Mouse (Mus musculus): ENCODE results near the gene Dguok. TPM values are rescaled to one million over a fixed set of nuclear protein-coding genes. Genes with fewer than 3 reads are reported as not detected.

Gene Dguok
- polyA plus RNA-seq, 1 experiment from 2014 or later: 64.5 TPM

DNA sequence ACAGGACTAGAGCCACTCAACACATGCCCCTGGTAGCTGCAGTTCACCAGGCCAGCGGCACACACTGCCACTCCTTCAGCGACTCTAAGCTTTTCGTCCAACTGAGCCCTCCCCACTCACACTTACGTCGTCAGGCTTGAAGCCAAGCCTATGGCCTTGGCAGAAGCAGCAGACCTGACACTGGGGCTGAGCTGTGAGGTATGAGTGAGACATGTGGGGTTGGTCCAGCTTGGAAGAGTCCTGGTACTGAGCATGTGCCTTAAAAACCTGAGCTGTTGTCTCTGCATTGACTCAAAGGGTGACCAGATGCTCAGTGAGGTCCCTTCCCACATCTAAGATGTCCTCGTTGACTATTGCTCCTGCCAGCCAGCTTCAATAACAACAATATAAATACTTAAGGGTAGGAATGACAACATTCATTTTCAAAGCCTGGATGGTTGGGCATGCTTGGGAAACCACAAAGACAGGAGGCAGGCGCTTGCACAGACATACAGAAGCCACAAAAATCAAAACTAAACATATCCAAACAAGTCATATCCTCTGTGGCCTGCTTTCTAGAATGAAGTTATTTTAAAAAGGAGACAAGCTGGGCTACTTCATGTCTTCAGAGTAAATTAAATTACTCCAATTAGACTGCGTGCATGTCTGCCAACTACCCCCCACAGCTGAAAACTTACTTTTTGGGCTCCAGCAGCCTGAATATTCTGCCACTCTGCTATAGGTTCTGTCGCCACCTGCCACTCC lies 10.6 kb downstream of the Dguok start:
- H3K27ac ChIP-seq: no peak overlapping the region
- peaks cover 24% of the 10 kb centered on the region for H3K36me3 ChIP-seq
- H3K4me3 ChIP-seq: no peak overlapping the region
- 91% methylated on average over 9 of the region's 9 CpGs for WGBS
- no peak for ATAC-seq (ENCODE audit: low FRiP score)
- H3K4me2 ChIP-seq (replicated peaks): no peak overlapping the region
- H3K27me3 ChIP-seq: no peaks in the 10 kb centered on the region
- no peaks in the 10 kb centered on the region for H3K4me1 ChIP-seq
- H3K9me3 ChIP-seq (replicated peaks): no peaks in the 10 kb centered on the region
- H3K9ac ChIP-seq: no peak overlapping the region

DNA sequence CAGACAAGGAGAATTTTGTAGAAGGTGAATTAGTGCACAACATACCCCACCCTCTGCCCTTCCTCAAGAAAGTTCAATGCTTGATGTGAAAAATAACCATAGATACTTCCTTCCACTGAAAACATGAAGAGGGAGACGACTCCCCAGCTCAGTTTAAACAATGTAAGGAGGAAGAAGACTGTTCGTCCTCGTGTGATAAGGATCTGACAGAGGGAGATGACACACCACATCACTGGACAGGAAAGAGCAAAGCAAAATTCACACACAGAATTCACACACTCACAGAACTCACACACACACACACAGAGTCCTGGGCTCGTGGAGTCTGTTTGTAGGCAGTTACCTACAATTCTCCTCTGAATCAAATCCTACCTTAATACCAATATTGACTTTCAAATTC lies 16.1 kb downstream of the Dguok start:
- Histone ChIP-seq H3K4me3 (no peak overlapping the region), H3K4me2 (replicated peaks) (no peak overlapping the region), H3K9ac (no peak overlapping the region), H3K4me1 (no peaks in the 10 kb centered on the region), H3K27ac (no peak overlapping the region), H3K9me3 (replicated peaks) (no peaks in the 10 kb centered on the region), H3K27me3 (no peaks in the 10 kb centered on the region), H3K36me3 (peaks cover 69% of the 10 kb centered on the region)
- ATAC-seq (ENCODE audit: low FRiP score): no peak
- WGBS: 85% methylated on average over 4 of the region's 4 CpGs

- Histone ChIP-seq H3K9ac (no peak overlapping the region), H3K4me1 (no peaks in the 10 kb centered on the region), H3K27ac (no peak overlapping the region), H3K27me3 (no peaks in the 10 kb centered on the region), H3K9me3 (replicated peaks) (no peaks in the 10 kb centered on the region), H3K4me2 (replicated peaks) (no peak overlapping the region), H3K4me3 (no peak overlapping the region), H3K36me3 (peaks cover 75% of the 10 kb centered on the region)
- no peak for ATAC-seq (ENCODE audit: low FRiP score)
- 91% methylated on average over 5 of the region's 5 CpGs for WGBS
Observed at GRCm38 (mm10) chr6:83488200-83488599, 18.6 kb downstream of the Dguok start.

GRCm38 (mm10) chr6:83487298-83487697 lies 19.5 kb downstream of the Dguok start:
- Histone ChIP-seq H3K27me3 (no peaks in the 10 kb centered on the region), H3K9ac (no peak overlapping the region), H3K27ac (no peak overlapping the region), H3K4me2 (replicated peaks) (no peak overlapping the region), H3K36me3 (peaks cover 82% of the 10 kb centered on the region), H3K4me1 (no peaks in the 10 kb centered on the region), H3K4me3 (no peak overlapping the region), H3K9me3 (replicated peaks) (no peaks in the 10 kb centered on the region)
- ATAC-seq (ENCODE audit: low FRiP score): no peak
- WGBS: 92% methylated on average over 4 of the region's 4 CpGs

GRCm38 (mm10) chr6:83485854-83486253 lies 20.9 kb downstream of the Dguok start:
- 67% methylated on average over 4 of the region's 4 CpGs for WGBS
- H3K27me3 ChIP-seq: no peaks in the 10 kb centered on the region
- no peak overlapping the region for H3K27ac ChIP-seq
- H3K9me3 ChIP-seq (replicated peaks): no peaks in the 10 kb centered on the region
- H3K4me1 ChIP-seq: no peaks in the 10 kb centered on the region
- no peak overlapping the region for H3K9ac ChIP-seq
- ATAC-seq (ENCODE audit: low FRiP score): no peak
- no peak overlapping the region for H3K4me2 ChIP-seq (replicated peaks)
- no peak overlapping the region for H3K4me3 ChIP-seq
- peaks cover 88% of the 10 kb centered on the region for H3K36me3 ChIP-seq

- Histone ChIP-seq H3K36me3 (peaks cover 89% of the 10 kb centered on the region), H3K9me3 (replicated peaks) (no peaks in the 10 kb centered on the region), H3K27ac (no peak overlapping the region), H3K27me3 (no peaks in the 10 kb centered on the region), H3K9ac (no peak overlapping the region), H3K4me2 (replicated peaks) (no peak overlapping the region), H3K4me1 (no peaks in the 10 kb centered on the region), H3K4me3 (no peak overlapping the region)
- 93% methylated on average over 7 of the region's 7 CpGs for WGBS
- no peak for ATAC-seq (ENCODE audit: low FRiP score)
Observed at GRCm38 (mm10) chr6:83483776-83484175, 23.0 kb downstream of the Dguok start.

- Histone ChIP-seq H3K9ac (no peak overlapping the region), H3K9me3 (replicated peaks) (no peaks in the 10 kb centered on the region), H3K4me1 (no peaks in the 10 kb centered on the region), H3K27me3 (no peaks in the 10 kb centered on the region), H3K4me3 (no peak overlapping the region), H3K4me2 (replicated peaks) (no peak overlapping the region), H3K36me3 (peaks cover 84% of the 10 kb centered on the region), H3K27ac (no peak overlapping the region)
- WGBS: 73% methylated on average over 10 of the region's 10 CpGs
- ATAC-seq (ENCODE audit: low FRiP score): no peak
Observed at GRCm38 (mm10) chr6:83482418-83483085, 24.2 kb downstream of the Dguok start.

- 95% methylated on average over 6 of the region's 6 CpGs for WGBS
- no peak for ATAC-seq (ENCODE audit: low FRiP score)
Observed at GRCm38 (mm10) chr6:83480019-83480655, 26.6 kb downstream of the Dguok start.

DNA sequence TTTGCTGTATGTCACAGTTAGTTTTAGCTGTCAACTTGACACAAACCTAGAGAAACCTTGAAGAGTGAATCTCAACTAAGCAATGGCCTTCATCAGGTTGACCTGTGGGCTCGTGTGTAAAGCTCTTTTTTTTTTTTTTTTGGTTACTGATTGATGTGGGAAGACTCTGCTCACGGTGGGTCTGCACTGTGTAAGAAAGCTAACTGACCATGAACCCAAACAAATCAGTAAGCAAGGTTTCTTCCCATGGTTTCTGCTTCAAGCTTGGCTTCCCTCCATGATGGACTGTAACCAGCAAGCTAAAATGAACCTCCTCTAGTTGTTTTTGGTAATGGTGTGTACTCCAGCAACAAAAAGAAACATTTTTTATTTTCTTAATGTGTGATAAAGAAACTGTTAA lies 27.6 kb downstream of the Dguok start:
- no peak overlapping the region for H3K27ac ChIP-seq
- no peak overlapping the region for H3K4me2 ChIP-seq (replicated peaks)
- no peak overlapping the region for H3K9ac ChIP-seq
- H3K27me3 ChIP-seq: 0 out of 2 replicates have a peak, but pooled peaks cover 2% of the 10 kb centered on the region
- ATAC-seq (ENCODE audit: low FRiP score): no peak
- no peaks in the 10 kb centered on the region for H3K9me3 ChIP-seq (replicated peaks)
- 0 out of 2 replicates have a peak, but pooled peaks cover 5% of the 10 kb centered on the region for H3K4me1 ChIP-seq
- H3K4me3 ChIP-seq: no peak overlapping the region
- peaks cover 53% of the 10 kb centered on the region for H3K36me3 ChIP-seq
- 82% methylated on average over 2 of the region's 2 CpGs for WGBS

More at GRCm38 (mm10) chr6:83480019-83480655, 26.6 kb downstream of the Dguok start:
- no peak overlapping the region for H3K9ac ChIP-seq
- H3K36me3 ChIP-seq: peaks cover 62% of the 10 kb centered on the region
- no peak overlapping the region for H3K4me3 ChIP-seq
- H3K27ac ChIP-seq: no peak overlapping the region
- no peaks in the 10 kb centered on the region for H3K9me3 ChIP-seq (replicated peaks)
- H3K27me3 ChIP-seq: no peaks in the 10 kb centered on the region
- H3K4me2 ChIP-seq (replicated peaks): no peak overlapping the region
- H3K4me1 ChIP-seq: 0 out of 2 replicates have a peak, but pooled peaks cover 5% of the 10 kb centered on the region

- 0 out of 2 replicates have a peak, but pooled peaks cover 2% of the 10 kb centered on the region for H3K27me3 ChIP-seq
- no peak overlapping the region for H3K4me3 ChIP-seq
- no peak overlapping the region for H3K27ac ChIP-seq
- peaks cover 49% of the 10 kb centered on the region for H3K36me3 ChIP-seq
- H3K9ac ChIP-seq: no peak overlapping the region
- 0 out of 2 replicates have a peak, but pooled peaks cover 5% of the 10 kb centered on the region for H3K4me1 ChIP-seq
- H3K4me2 ChIP-seq (replicated peaks): no peak overlapping the region
- H3K9me3 ChIP-seq (replicated peaks): no peaks in the 10 kb centered on the region
- ATAC-seq (ENCODE audit: low FRiP score): no peak
- 96% methylated on average over 7 of the region's 7 CpGs for WGBS
Observed at GRCm38 (mm10) chr6:83478628-83479027, 28.1 kb downstream of the Dguok start.

DNA sequence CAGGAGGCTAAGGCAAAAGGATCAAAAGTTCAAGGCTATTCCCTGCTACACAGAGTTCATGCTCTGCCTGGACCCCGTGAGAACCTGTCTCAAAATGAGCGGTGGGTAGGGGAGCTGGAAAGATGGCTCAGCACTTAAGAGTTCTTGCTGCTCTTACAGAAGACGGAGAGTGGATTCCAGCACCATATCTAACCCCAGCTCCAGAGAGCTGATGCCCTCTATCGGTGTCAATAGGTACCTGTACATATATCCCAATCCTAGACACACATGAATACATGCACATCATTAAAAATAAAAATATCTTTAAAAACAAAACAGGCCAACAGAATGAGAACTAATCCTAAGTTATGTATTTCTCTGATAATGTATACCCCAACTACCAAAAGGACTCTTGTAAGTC lies 28.6 kb downstream of the Dguok start:
- peaks cover 48% of the 10 kb centered on the region for H3K36me3 ChIP-seq
- WGBS: 68% methylated on average over 4 of the region's 4 CpGs

DNA sequence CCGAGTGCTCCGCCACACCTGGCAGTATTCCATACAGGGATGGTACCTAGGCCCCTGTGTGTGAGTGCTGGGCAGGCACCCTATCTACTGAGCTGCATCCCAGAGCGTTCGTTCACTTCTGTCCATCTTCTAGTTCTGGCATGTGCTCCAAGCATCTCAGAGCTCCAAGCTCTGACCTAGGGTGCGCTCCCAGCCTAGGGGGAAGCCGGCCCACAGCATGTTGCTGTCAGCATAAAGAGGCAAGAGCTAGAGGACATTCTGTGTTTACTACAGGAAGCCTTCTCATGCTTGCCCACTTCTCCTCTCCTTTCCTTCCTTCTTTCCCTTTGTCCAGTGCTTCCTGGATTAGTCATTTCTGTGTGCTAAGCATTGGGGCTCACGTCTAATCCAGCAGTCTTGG lies 31.3 kb downstream of the Dguok start:
- Histone ChIP-seq H3K4me3 (no peak overlapping the region), H3K4me2 (replicated peaks) (no peak overlapping the region), H3K9ac (no peak overlapping the region), H3K4me1 (0 out of 2 replicates have a peak, but pooled peaks cover 5% of the 10 kb centered on the region), H3K27ac (no peak overlapping the region), H3K36me3 (peaks cover 21% of the 10 kb centered on the region; the same call in 1 of the 2 replicates), H3K27me3 (0 out of 2 replicates have a peak, but pooled peaks cover 2% of the 10 kb centered on the region), H3K9me3 (replicated peaks) (no peaks in the 10 kb centered on the region)
- no peak for ATAC-seq (ENCODE audit: low FRiP score)
- WGBS: 79% methylated on average over 7 of the region's 7 CpGs

More for the DNA sequence above, 28.6 kb downstream of the Dguok start:
- Histone ChIP-seq H3K4me3 (no peak overlapping the region), H3K9ac (no peak overlapping the region), H3K4me1 (0 out of 2 replicates have a peak, but pooled peaks cover 5% of the 10 kb centered on the region), H3K4me2 (replicated peaks) (no peak overlapping the region), H3K27me3 (0 out of 2 replicates have a peak, but pooled peaks cover 2% of the 10 kb centered on the region), H3K9me3 (replicated peaks) (no peaks in the 10 kb centered on the region), H3K27ac (no peak overlapping the region)
- no peak for ATAC-seq (ENCODE audit: low FRiP score)

Data from hindbrain, embryonic 12.5 days (tissue).